Mouse (Mus musculus): ENCODE measurements around the gene Prrt2.

- TF ChIP-seq MAFK (IDR thresholded peaks at IDR 0.05; ENCODE audit: insufficient read depth, low read depth, low read length) = no peak
- no peak for TF ChIP-seq ZC3H11A (IDR thresholded peaks at IDR 0.05; ENCODE audit: borderline replicate concordance, low read depth, low read length)
- no peak for TF ChIP-seq ZNF384 (IDR thresholded peaks at IDR 0.05; ENCODE audit: low read depth, low read length)
- TF ChIP-seq CHD2 (IDR thresholded peaks at IDR 0.05; ENCODE audit: low read depth, low read length) = no peak
Observed at GRCm38 (mm10) chr7:127026616-127026983, 5.6 kb upstream of the Prrt2 start.

Measured in ES-E14 (cell line).